ENCODE assay signal across 8 mouse cellular contexts in the genomic region with DNA sequence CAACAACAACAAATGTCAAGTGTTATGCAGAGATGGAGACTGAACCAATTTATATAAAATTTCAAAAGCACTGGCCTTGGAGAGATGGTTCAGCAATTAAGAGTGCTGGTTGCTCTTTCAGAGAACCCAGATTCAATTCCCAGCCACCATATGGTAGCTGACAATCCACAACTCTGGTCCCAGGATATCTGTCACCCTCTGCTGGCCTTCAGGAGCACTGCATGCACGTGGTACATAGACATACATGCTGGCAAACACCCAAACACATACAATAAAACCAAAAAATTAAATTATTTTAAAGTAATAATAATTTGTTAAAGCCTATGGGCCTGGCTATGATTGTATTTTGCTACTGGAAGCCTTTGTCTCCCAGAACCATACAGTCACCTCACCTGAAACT.
DNase-seq lines count a peak whose midpoint lies in the region; ATAC-seq and TF ChIP-seq lines count a peak whose summit lies in the region.
"Had no signal": no experiment of that assay in that cellular context is flagged by ENCODE, and none has a peak within 500 bp of the region (broad histone marks: within the 10 kb centered on the region; RNA-seq: fewer than 3 reads in every experiment).

No protein-coding gene starts in this region.

- 10% methylated on average over 1 of the region's 1 CpGs for WGBS in liver, embryonic 14.5 days (ENCODE audit: insufficient replicate concordance)
- WGBS in liver, embryonic 12.5 days (ENCODE audit: insufficient replicate concordance), result 21% methylated on average over 1 of the region's 1 CpGs

- no peaks in the 10 kb centered on the region for H3K27me3 ChIP-seq in liver, embryonic 14.5 days (ENCODE audit: control insufficient read depth, insufficient read depth, low read length)
- H3K27me3 ChIP-seq in liver, embryonic 12.5 days (replicated peaks), result no peaks in the 10 kb centered on the region

- no peak overlapping the region for H3K27ac ChIP-seq in liver, embryonic 14.5 days
- no peak overlapping the region for H3K27ac ChIP-seq in liver, embryonic 12.5 days

- TF ChIP-seq POLR2A in brain, embryonic 14.5 days (IDR thresholded peaks at IDR 0.05; ENCODE audit: borderline replicate concordance, extremely low read depth, insufficient read depth, insufficient read length, poor library complexity, severe bottlenecking), result no peak

- TF ChIP-seq CTCF in liver, embryonic 14.5 days (IDR thresholded peaks at IDR 0.05; ENCODE audit: low read depth), result peak; percentile 51
- TF ChIP-seq CTCF in brain, embryonic 14.5 days (IDR thresholded peaks at IDR 0.05; ENCODE audit: borderline replicate concordance, extremely low read depth, insufficient read depth, insufficient read length), result peak; percentile 48; the same call in 1 of the 2 replicates

- no peak overlapping the region for H3K4me2 ChIP-seq in liver, embryonic 14.5 days (ENCODE audit: low read depth)
- H3K4me2 ChIP-seq in liver, embryonic 12.5 days, result no peak overlapping the region

- no peak for ATAC-seq in liver, embryonic 14.5 days (ENCODE audit: insufficient read depth)
- no peak for ATAC-seq in liver, embryonic 12.5 days
- no peak for ATAC-seq in monocyte, adult 5-6 weeks (replicated peaks; ENCODE audit: insufficient number of reproducible peaks, low FRiP score, low TSS enrichment, poor library complexity, severe bottlenecking)
- ATAC-seq: hindbrain, embryonic 16.5 days had no signal

- no peaks in the 10 kb centered on the region for H3K9me3 ChIP-seq in liver, embryonic 14.5 days (ENCODE audit: control insufficient read depth, low read length)
- H3K9me3 ChIP-seq in liver, embryonic 12.5 days (replicated peaks), result no peaks in the 10 kb centered on the region

- no peak for TF ChIP-seq EP300 in liver, embryonic 14.5 days (IDR thresholded peaks at IDR 0.05; ENCODE audit: low read depth)

- H3K4me3 ChIP-seq in liver, embryonic 14.5 days (ENCODE audit: insufficient read depth in 1 of 2, low read depth in 2 of 2, low read length in 2 of 2), result no peak overlapping the region
- H3K4me3 ChIP-seq in liver, embryonic 12.5 days, result no peak overlapping the region

- no peak overlapping the region for H3K9ac ChIP-seq in liver, embryonic 14.5 days (replicated peaks)
- no peak overlapping the region for H3K9ac ChIP-seq in liver, embryonic 12.5 days

- DNase-seq in heart, adult 11 months, result peak; percentile 15
- no peak for DNase-seq in heart, postnatal 4 days
- DNase-seq in liver, embryonic 14.5 days (ENCODE audit: low read depth in 3 of 3, low spot score in 3 of 3), result no peak
- no peak for DNase-seq in brain, embryonic 14.5 days (ENCODE audit: low read depth)
- peak; percentile 4 for DNase-seq in lung, postnatal 10 days

- no peaks in the 10 kb centered on the region for H3K4me1 ChIP-seq in liver, embryonic 14.5 days (replicated peaks; ENCODE audit: control insufficient read depth in 2 of 2, insufficient read depth in 2 of 2, low read length in 1 of 2)
- no peaks in the 10 kb centered on the region for H3K4me1 ChIP-seq in liver, embryonic 12.5 days

- H3K36me3 ChIP-seq in liver, embryonic 14.5 days (replicated peaks; ENCODE audit: control insufficient read depth, insufficient read depth, low read depth), result no peaks in the 10 kb centered on the region
- H3K36me3 ChIP-seq in liver, embryonic 12.5 days, result no peaks in the 10 kb centered on the region

Comparison
In these comparisons a context has a peak if more than half of its experiments do, and no peak if none do; other contexts are left out.
1. DNase-seq: peak in heart, adult 11 months (single experiment) and lung, postnatal 10 days (single experiment); none in heart, postnatal 4 days (single experiment), liver, embryonic 14.5 days (0 of 3) and brain, embryonic 14.5 days (single experiment).